Mouse (Mus musculus): ENCODE data around the gene Rps26.

DNA sequence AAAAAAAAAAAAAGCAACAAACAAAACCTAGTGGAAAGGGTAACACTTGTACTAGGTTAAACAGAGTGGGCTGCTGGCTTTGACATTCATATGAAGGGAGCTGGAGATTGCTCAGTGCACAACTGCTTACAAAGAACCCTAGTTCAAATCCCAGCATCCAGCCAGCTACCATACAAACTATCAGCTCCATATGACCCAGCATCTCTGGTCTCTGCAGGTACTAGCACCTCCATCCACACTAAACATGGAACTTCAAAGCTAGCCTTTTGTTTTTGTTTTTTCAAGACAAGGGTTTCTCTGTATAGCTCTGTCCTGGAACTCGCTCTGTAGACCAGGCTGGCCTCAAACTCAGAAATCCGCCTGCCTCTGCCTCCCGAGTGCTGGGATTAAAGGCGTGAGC is 3.8 kb downstream of the Rps26 start:
- TF ChIP-seq CTCF (IDR thresholded peaks at IDR 0.05; ENCODE audit: low read depth, low read length) (no peak), POLR2A (IDR thresholded peaks at IDR 0.05; ENCODE audit: borderline replicate concordance, low read depth, low read length) (no peak)

All from bone marrow macrophage, adult 2 months (primary cell).